Mouse (Mus musculus) C2C12 (cell line): ENCODE results near the gene P2rx6.

Experiments
- CEBPB ChIP-seq: IDR thresholded peaks from one replicate; pipeline ENCODE4 v1.6.1; 2011; ENCODE audit warnings: low read depth, mild to moderate bottlenecking, control low read depth, moderate library complexity
- CTCF ChIP-seq: IDR thresholded peaks from one replicate; pipeline ENCODE4 v1.5.1; 2011; ENCODE audit not compliant: control insufficient read depth, insufficient read depth, insufficient read length
- FOSL1 ChIP-seq: IDR thresholded peaks from one replicate; pipeline ENCODE4 v1.8.0; 2011; ENCODE audit warnings: mild to moderate bottlenecking, low read length; ENCODE audit not compliant: poor library complexity, insufficient read depth, severe bottlenecking
- MAX ChIP-seq: IDR thresholded peaks from one replicate; pipeline ENCODE4 v1.6.1; 2011; ENCODE audit warnings: mild to moderate bottlenecking, control low read depth
- MYOD1 ChIP-seq: IDR thresholded peaks from one replicate; pipeline ENCODE4 v1.6.1; 2011; ENCODE audit warnings: low read depth; ENCODE audit not compliant: control insufficient read depth, insufficient read length
- USF1 ChIP-seq: IDR thresholded peaks from one replicate; pipeline ENCODE4 v1.6.1; 2011; ENCODE audit warnings: low read depth, mild to moderate bottlenecking, control low read depth, moderate library complexity

DNA sequence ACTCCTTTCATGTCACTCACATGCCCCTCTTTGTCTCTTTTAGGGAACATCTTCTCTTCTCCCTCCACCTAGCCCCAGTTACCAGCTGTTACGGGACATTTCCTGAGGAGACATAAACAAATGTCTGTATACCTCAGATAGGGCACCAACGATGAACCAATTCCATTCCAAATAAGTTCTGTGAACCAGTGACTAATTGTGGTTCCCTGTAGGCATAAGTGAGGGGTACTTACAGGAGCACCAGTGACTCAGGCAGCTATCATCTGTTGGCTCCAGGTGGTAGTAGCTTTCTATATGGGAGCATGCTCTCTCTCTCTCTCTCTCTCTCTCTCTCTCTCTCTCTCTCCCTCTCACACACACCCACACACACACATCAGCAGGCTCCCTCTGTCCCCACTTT, 2.5 kb downstream of the P2rx6 start:
- TF ChIP-seq FOSL1 = peak; percentile 57
- no peak for TF ChIP-seq USF1
- TF ChIP-seq CTCF = no peak
- peak; percentile 75 for TF ChIP-seq MYOD1
- no peak for TF ChIP-seq CEBPB
- peak; percentile 34 for TF ChIP-seq MAX
